In genomic region chr1:169159786-169160185, GRCm38 (mm10) we compare ENCODE assay signal across 22 mouse cellular contexts.
DNase-seq lines count a peak whose midpoint lies in the region; ATAC-seq lines count a peak whose summit lies in the region.
"Had no signal": no experiment of that assay in that cellular context is flagged by ENCODE, and none has a peak within 500 bp of the region (broad histone marks: within the 10 kb centered on the region; RNA-seq: fewer than 3 reads in every experiment).

No protein-coding gene starts in this region.

- no peaks in the 10 kb centered on the region for H3K9me3 ChIP-seq in heart, embryonic 12.5 days (replicated peaks)
- H3K9me3 ChIP-seq: forebrain, embryonic 12.5 days; limb, embryonic 15.5 days; lung, embryonic 15.5 days; neural tube, embryonic 15.5 days had no signal

- no peaks in the 10 kb centered on the region for H3K27me3 ChIP-seq in heart, embryonic 12.5 days (replicated peaks)
- H3K27me3 ChIP-seq: forebrain, embryonic 12.5 days; limb, embryonic 15.5 days; lung, embryonic 15.5 days; neural tube, embryonic 15.5 days had no signal

- H3K36me3 ChIP-seq in heart, embryonic 12.5 days, result no peaks in the 10 kb centered on the region
- H3K36me3 ChIP-seq: forebrain, embryonic 12.5 days; limb, embryonic 15.5 days; lung, embryonic 15.5 days; neural tube, embryonic 15.5 days had no signal

- peaks cover 6% of the 10 kb centered on the region for H3K4me1 ChIP-seq in heart, embryonic 12.5 days (replicated peaks)
- H3K4me1 ChIP-seq: forebrain, embryonic 12.5 days; lung, embryonic 15.5 days; neural tube, embryonic 15.5 days had no signal

- DNase-seq in heart, adult 8-10 months (ENCODE audit: low spot score), result peak; percentile 7
- peak; percentile 4 for DNase-seq in adipocyte (ENCODE audit: low spot score)
- peak; percentile 36 to 69 for DNase-seq in kidney, adult 8-10 months
- peak; percentile 37 for DNase-seq in kidney, postnatal 10 days
- no peak for DNase-seq in urinary bladder, postnatal 10 days (ENCODE audit: low spot score)
- DNase-seq in layer of hippocampus, postnatal 36 days, result no peak
- DNase-seq: adrenal gland, postnatal 25 days; cerebellum, adult 9-11 months; gastrocnemius, postnatal 36 days; left cerebral cortex, postnatal 4 days; thymus, adult 2 months; thymus, postnatal 4 days had no signal

- H3K4me3 ChIP-seq in heart, embryonic 12.5 days, result no peak overlapping the region
- H3K4me3 ChIP-seq: forebrain, embryonic 12.5 days; limb, embryonic 15.5 days; lung, embryonic 15.5 days; neural tube, embryonic 15.5 days had no signal

- no peak for ATAC-seq in heart, embryonic 12.5 days (ENCODE audit: insufficient number of reproducible peaks, low FRiP score)
- ATAC-seq: hindbrain, embryonic 16.5 days; intestine, postnatal 0 days had no signal

- H3K27ac ChIP-seq in heart, embryonic 12.5 days (ENCODE audit: poor library complexity, severe bottlenecking), result no peak overlapping the region
- H3K27ac ChIP-seq: forebrain, embryonic 12.5 days; limb, embryonic 15.5 days; liver, embryonic 14.5 days; lung, embryonic 15.5 days; neural tube, embryonic 15.5 days; stomach, postnatal 0 days had no signal

- no peak overlapping the region for H3K9ac ChIP-seq in heart, embryonic 12.5 days
- H3K9ac ChIP-seq: forebrain, embryonic 12.5 days; limb, embryonic 15.5 days; liver, embryonic 14.5 days; lung, embryonic 15.5 days; neural tube, embryonic 15.5 days had no signal

- H3K4me2 ChIP-seq in heart, embryonic 12.5 days, result no peak overlapping the region
- H3K4me2 ChIP-seq: forebrain, embryonic 12.5 days; limb, embryonic 15.5 days; lung, embryonic 15.5 days; midbrain, embryonic 11.5 days; neural tube, embryonic 15.5 days had no signal

Comparison
In these comparisons a context has a peak if more than half of its experiments do, and no peak if none do; other contexts are left out.
1. DNase-seq: peak in heart, adult 8-10 months (single experiment), adipocyte (single experiment), kidney, adult 8-10 months (2 of 2) and kidney, postnatal 10 days (single experiment); none in urinary bladder, postnatal 10 days (single experiment) and layer of hippocampus, postnatal 36 days (0 of 2).